ENCODE assay signal across 9 mouse cellular contexts in the genomic region with DNA sequence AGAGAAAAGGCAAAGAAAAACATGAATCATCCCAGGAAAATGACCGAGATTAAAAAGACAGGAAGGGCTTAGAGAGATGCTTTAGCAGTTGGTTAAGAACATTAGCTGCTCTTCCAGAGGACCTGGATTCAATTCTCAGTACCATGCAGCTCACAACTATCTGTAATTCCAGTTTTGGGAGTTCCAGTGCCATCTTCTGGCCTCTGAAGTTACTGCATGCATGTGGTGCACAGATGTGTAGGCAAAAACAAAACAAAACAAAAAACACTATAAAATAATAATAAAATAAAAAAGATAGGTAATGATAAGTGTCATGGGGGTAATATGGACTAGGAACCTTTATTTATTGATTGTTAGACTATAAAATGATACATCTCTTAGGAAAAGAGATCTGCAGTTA. TPM values are rescaled to one million over a fixed set of nuclear protein-coding genes. Genes with fewer than 3 reads are reported as not detected.
DNase-seq lines count a peak whose midpoint lies in the region; TF ChIP-seq lines count a peak whose summit lies in the region.
"Had no signal": no experiment of that assay in that cellular context is flagged by ENCODE, and none has a peak within 500 bp of the region (broad histone marks: within the 10 kb centered on the region; RNA-seq: fewer than 3 reads in every experiment).

No protein-coding gene starts in this region.

- TF ChIP-seq POLR2A in ES-Bruce4 (IDR thresholded peaks at IDR 0.05; ENCODE audit: insufficient read depth, low read length), result no peak
- TF ChIP-seq POLR2A in cerebellum, adult 2 months (IDR thresholded peaks at IDR 0.05; ENCODE audit: borderline replicate concordance, insufficient read depth, low read length), result no peak

- no peaks in the 10 kb centered on the region for H3K27me3 ChIP-seq in ES-Bruce4 (ENCODE audit: control insufficient read depth, insufficient read depth, low read length, poor library complexity, severe bottlenecking)
- no peaks in the 10 kb centered on the region for H3K27me3 ChIP-seq in cerebellum, adult 2 months (ENCODE audit: control insufficient read depth, insufficient read depth, low read length)

- H3K9ac ChIP-seq in ES-Bruce4 (ENCODE audit: low read depth, poor library complexity, severe bottlenecking), result no peak overlapping the region

- H3K36me3 ChIP-seq in ES-Bruce4 (ENCODE audit: control insufficient read depth, insufficient read depth, low read length, poor library complexity, severe bottlenecking), result no peaks in the 10 kb centered on the region

- TF ChIP-seq CTCF in left cerebral cortex, adult 2 months (IDR thresholded peaks at IDR 0.05), result peak; percentile 33
- peak; percentile 27 for TF ChIP-seq CTCF in ES-Bruce4 (IDR thresholded peaks at IDR 0.05; ENCODE audit: low read depth, low read length)
- TF ChIP-seq CTCF in cerebellum, adult 2 months (IDR thresholded peaks at IDR 0.05; ENCODE audit: borderline replicate concordance, insufficient read depth, low read depth, low read length), result no peak

- TF ChIP-seq EP300 in ES-Bruce4 (IDR thresholded peaks at IDR 0.05; ENCODE audit: insufficient read depth, low read depth, low read length), result no peak

- DNase-seq in left cerebral cortex, adult 2 months (ENCODE audit: extremely low spot score in 1 of 2, low spot score in 2 of 2), result no peak
- no peak for DNase-seq in left cerebral cortex, postnatal 25 days (ENCODE audit: low spot score in 2 of 2)
- peak; percentile 60 for DNase-seq in adipocyte (ENCODE audit: low spot score)
- peak; percentile 15 for DNase-seq in mesoderm, embryonic 11.5 days (ENCODE audit: low read depth, low spot score)
- no peak for DNase-seq in cerebellum, adult 2 months
- DNase-seq in heart, adult 11 months, result no peak
- no peak for DNase-seq in layer of hippocampus, adult 9-10 months (ENCODE audit: low spot score)
- DNase-seq: right cerebral cortex, postnatal 4 days had no signal

- 0 out of 2 replicates have a peak, but pooled peaks cover 3% of the 10 kb centered on the region for H3K9me3 ChIP-seq in ES-Bruce4 (replicated peaks; ENCODE audit: control insufficient read depth, insufficient read depth, low read length, poor library complexity, severe bottlenecking)

- no peak overlapping the region for H3K27ac ChIP-seq in left cerebral cortex, adult 2 months
- no peak overlapping the region for H3K27ac ChIP-seq in ES-Bruce4 (ENCODE audit: insufficient read depth, low read length)
- no peak overlapping the region for H3K27ac ChIP-seq in cerebellum, adult 2 months (ENCODE audit: insufficient read depth, low read length)

- no peak overlapping the region for H3K4me3 ChIP-seq in left cerebral cortex, adult 2 months
- no peak overlapping the region for H3K4me3 ChIP-seq in ES-Bruce4 (ENCODE audit: low read depth, low read length)
- no peak overlapping the region for H3K4me3 ChIP-seq in cerebellum, adult 2 months (replicated peaks; ENCODE audit: insufficient read depth, low read depth, low read length)

- no peaks in the 10 kb centered on the region for H3K4me1 ChIP-seq in ES-Bruce4 (ENCODE audit: control insufficient read depth, insufficient read depth, low read length)
- no peaks in the 10 kb centered on the region for H3K4me1 ChIP-seq in cerebellum, adult 2 months (ENCODE audit: control insufficient read depth, insufficient read depth, low read length)

- WGBS in cerebellum, adult 2 months, result 71% methylated on average over 1 of the region's 1 CpGs

- intact Hi-C loops in left cerebral cortex, adult 2 months (cut with DNase I), result no loop called here
- intact Hi-C loops in left cerebral cortex, postnatal 25 days (cut with DNase I), result loop anchor here (5.0 kb wide), 1 partner anchor 36 kb away; no protein-coding TSS in a partner anchor

RNA-seq across cellular contexts. Expression of gene Parp9, which starts 24.7 kb away (rescaled TPM):
- 1 to 10 TPM; 2.3 to 3.9 TPM for total RNA-seq in left cerebral cortex, adult 2 months (2021)
- 1 to 10 TPM; 2.6 TPM for total RNA-seq in left cerebral cortex, postnatal 25 days (2021)
- 22.0 and 22.5 TPM in 2 replicates for polyA plus RNA-seq in ES-Bruce4 (2011; ENCODE audit: insufficient read depth, insufficient read length, low read depth, missing spikeins)
- 2.6 and 2.9 TPM in 2 replicates for polyA plus RNA-seq in cerebellum, adult 2 months (2012; rRNA removed)

RNA-seq across cellular contexts. Expression of gene Dtx3l, which starts 25.4 kb away (rescaled TPM):
- total RNA-seq in left cerebral cortex, adult 2 months (2021), result 1 to 10 TPM; 3.5 to 3.6 TPM
- 1 to 10 TPM; 2.9 to 3.5 TPM for total RNA-seq in left cerebral cortex, postnatal 25 days (2021)
- polyA plus RNA-seq in ES-Bruce4 (2011; ENCODE audit: insufficient read depth, insufficient read length, low read depth, missing spikeins), result 11.2 and 12.1 TPM in 2 replicates
- 2.2 and 2.5 TPM in 2 replicates for polyA plus RNA-seq in cerebellum, adult 2 months (2012; rRNA removed)

RNA-seq across cellular contexts. Expression of gene Parp14, which starts 42.2 kb away (rescaled TPM):
- total RNA-seq in left cerebral cortex, adult 2 months (2021), result 1 to 10 TPM; 1.1 to 1.4 TPM
- total RNA-seq in left cerebral cortex, postnatal 25 days (2021), result 1 to 10 TPM; 1.1 to 1.4 TPM
- polyA plus RNA-seq in ES-Bruce4 (2011; ENCODE audit: insufficient read depth, insufficient read length, low read depth, missing spikeins), result 5.4 and 5.7 TPM in 2 replicates
- 1.2 TPM in 2 replicates for polyA plus RNA-seq in cerebellum, adult 2 months (2012; rRNA removed)

Comparison
In these comparisons a context has a peak if more than half of its experiments do, and no peak if none do; other contexts are left out.
1. DNase-seq: peak in adipocyte (single experiment) and mesoderm, embryonic 11.5 days (single experiment); none in left cerebral cortex, adult 2 months (0 of 2), left cerebral cortex, postnatal 25 days (0 of 2), cerebellum, adult 2 months (0 of 2), heart, adult 11 months (single experiment) and layer of hippocampus, adult 9-10 months (single experiment).